Mouse (Mus musculus): ENCODE data around the gene Surf4.

Gene Surf4

GRCm38 (mm10) chr2:26933304-26934055, at the start of gene Surf4, which contains the start of gene Stkld1:
Gene Surf4 (minus strand): TSS chr2:26933928.
Gene Stkld1 (plus strand): TSS chr2:26934047.
- DNase-seq (ENCODE audit: low spot score): peak; percentile 96

GRCm38 (mm10) chr2:26980361-26980760, 46.6 kb upstream of the Surf4 start:
- no peak for DNase-seq (ENCODE audit: low spot score)

GRCm38 (mm10) chr2:26973960-26974359, 40.2 kb upstream of the Surf4 start:
- no peak for DNase-seq (ENCODE audit: low spot score)

- no peak for DNase-seq (ENCODE audit: low spot score)
Measured at GRCm38 (mm10) chr2:26973116-26973515, 39.4 kb upstream of the Surf4 start, which contains the start of gene Adamts13. Gene Adamts13 (plus strand): TSS chr2:26973416.

GRCm38 (mm10) chr2:26967262-26967661, 33.5 kb upstream of the Surf4 start:
- no peak for DNase-seq (ENCODE audit: low spot score)

- no peak for DNase-seq (ENCODE audit: low spot score)
Measured at GRCm38 (mm10) chr2:26964724-26965370, 31.1 kb upstream of the Surf4 start.

GRCm38 (mm10) chr2:26963923-26964723, 30.4 kb upstream of the Surf4 start, which contains the start of gene Rexo4:
Gene Rexo4 (minus strand): TSS chr2:26964386.
- peak; percentile 95 for DNase-seq (ENCODE audit: low spot score)

- peak; percentile 4 for DNase-seq (ENCODE audit: low spot score)
Measured at GRCm38 (mm10) chr2:26960756-26961155, 27.0 kb upstream of the Surf4 start.

GRCm38 (mm10) chr2:26957488-26957859, 23.7 kb upstream of the Surf4 start:
- DNase-seq (ENCODE audit: low spot score): no peak

- DNase-seq (ENCODE audit: low spot score): no peak
Measured at GRCm38 (mm10) chr2:26956811-26957487, 23.2 kb upstream of the Surf4 start.

- no peak for DNase-seq (ENCODE audit: low spot score)
Measured at GRCm38 (mm10) chr2:26954735-26955395, 21.1 kb upstream of the Surf4 start.

GRCm38 (mm10) chr2:26952866-26953265, 19.1 kb upstream of the Surf4 start:
- DNase-seq (ENCODE audit: low spot score): no peak

GRCm38 (mm10) chr2:26952193-26952592, 18.5 kb upstream of the Surf4 start:
- no peak for DNase-seq (ENCODE audit: low spot score)

GRCm38 (mm10) chr2:26951346-26951905, 17.7 kb upstream of the Surf4 start:
- no peak for DNase-seq (ENCODE audit: low spot score)

GRCm38 (mm10) chr2:26950411-26950810, 16.7 kb upstream of the Surf4 start:
- no peak for DNase-seq (ENCODE audit: low spot score)

- DNase-seq (ENCODE audit: low spot score): no peak
Measured at GRCm38 (mm10) chr2:26943253-26943652, 9.5 kb upstream of the Surf4 start.

- no peak for DNase-seq (ENCODE audit: low spot score)
Measured at GRCm38 (mm10) chr2:26941539-26941938, 7.8 kb upstream of the Surf4 start.

GRCm38 (mm10) chr2:26936425-26936824, 2.7 kb upstream of the Surf4 start:
- DNase-seq (ENCODE audit: low spot score): no peak

- no peak for DNase-seq (ENCODE audit: low spot score)
Measured at GRCm38 (mm10) chr2:26935286-26935685, 1.6 kb upstream of the Surf4 start.

GRCm38 (mm10) chr2:26932473-26933303, 1.0 kb downstream of the Surf4 start:
- DNase-seq (ENCODE audit: low spot score): peak; percentile 34
